Mouse (Mus musculus): ENCODE data around the gene S100a11.

DNA sequence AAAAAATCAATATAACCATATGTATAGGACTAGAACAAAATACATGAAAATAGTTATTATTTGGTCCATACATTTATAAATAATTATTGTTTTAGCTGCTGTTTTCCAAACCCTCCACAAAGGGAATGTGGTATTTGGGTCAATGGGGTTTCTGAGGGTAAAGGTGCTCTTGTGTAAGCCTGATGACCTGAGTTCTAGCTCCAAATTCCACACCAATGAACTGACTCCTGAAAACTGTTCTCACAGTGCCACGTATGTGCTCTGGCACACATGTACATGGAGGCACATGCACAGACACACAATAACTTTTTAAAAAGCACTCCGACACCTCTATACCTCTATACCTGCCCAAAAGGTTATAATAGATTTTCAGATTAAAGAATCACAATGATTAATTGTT is 33.0 kb downstream of the S100a11 start:
- no peak for TF ChIP-seq CTCF (IDR thresholded peaks at IDR 0.05; ENCODE audit: low read depth)
- no peak for TF ChIP-seq EP300 (IDR thresholded peaks at IDR 0.05; ENCODE audit: low read depth)
